Mouse (Mus musculus) liver, embryonic 11.5 days (tissue): ENCODE results near the gene Zfp740. TPM values are rescaled to one million over a fixed set of nuclear protein-coding genes. Genes with fewer than 3 reads are reported as not detected.

Experiments
- ATAC-seq: fragments of 200-750 bp; cut with Nextera tagmentation; replicated peaks from 2 replicates; pipeline ENCODE4 v1.8.0; 2017; ENCODE audit warnings: moderate number of reproducible peaks, mild to moderate bottlenecking, moderate TSS enrichment, moderate library complexity; ENCODE audit not compliant: low FRiP score
- DNase-seq: peaks from one replicate; pipeline ENCODE4 v3.0.0-alpha.2; 2017; ENCODE audit warnings: low spot score
- H3K27ac ChIP-seq: fragments of 300-500 bp; sonication (generic); 2 replicates; pipeline ENCODE4 v1.5.1; 2014; ENCODE audit warnings: mild to moderate bottlenecking, low read depth, low read length, control low read depth
- H3K27me3 ChIP-seq: fragments of 300-500 bp; sonication (generic); replicated peaks from 2 replicates; pipeline ENCODE4 v1.6.1; 2014; ENCODE audit warnings: low read length, mixed read lengths; ENCODE audit not compliant: control insufficient read depth, insufficient read depth
- H3K36me3 ChIP-seq: fragments of 300-500 bp; sonication (generic); 2 replicates; pipeline ENCODE4 v1.6.1; 2014; ENCODE audit warnings: mild to moderate bottlenecking, low read length, moderate library complexity, mixed read lengths; ENCODE audit not compliant: control insufficient read depth, insufficient read depth
- H3K4me1 ChIP-seq: fragments of 300-500 bp; sonication (generic); replicated peaks from 2 replicates; pipeline ENCODE4 v1.6.1; 2014; ENCODE audit warnings: low read length, mixed read lengths; ENCODE audit not compliant: control insufficient read depth, insufficient read depth
- H3K4me2 ChIP-seq: fragments of 300-500 bp; sonication (generic); 2 replicates; pipeline ENCODE4 v1.6.1; 2014; ENCODE audit warnings: mild to moderate bottlenecking, control low read depth, moderate library complexity
- H3K4me3 ChIP-seq: fragments of 300-500 bp; sonication (generic); 2 replicates; pipeline ENCODE4 v1.5.1; 2014; ENCODE audit warnings: low read depth, low read length, control low read depth
- H3K9ac ChIP-seq: fragments of 300-500 bp; sonication (generic); 2 replicates; pipeline ENCODE4 v1.6.1; 2014; ENCODE audit warnings: low read depth, low read length, control low read depth
- H3K9me3 ChIP-seq: fragments of 300-500 bp; sonication (generic); 2 replicates; pipeline ENCODE4 v1.6.1; 2016; ENCODE audit warnings: low read length, inconsistent platforms, mixed read lengths; ENCODE audit not compliant: control insufficient read depth
- WGBS: fragments of 180-500 bp; shearing (Covaris S2); extraction: QIAGEN DNeasy Blood & Tissue Kit; methylation state at CpG from one replicate; pipeline ENCODE4 v1.1.7; 2014; 5-methylcytosine and 5-hydroxymethylcytosine counted together
- polyA plus RNA-seq: library from polyadenylated mRNA; unstranded; fragments of >200 nt; fragmentation: Nextera tagmentation; extraction: Ambion mirVana; gene quantifications from 2 replicates; pipeline ENCODE4 v1.2.1, GENCODE M21; 2014

The Zfp740 gene
- polyA plus RNA-seq, 1 experiment from 2014 or later: 38.3 TPM

DNA sequence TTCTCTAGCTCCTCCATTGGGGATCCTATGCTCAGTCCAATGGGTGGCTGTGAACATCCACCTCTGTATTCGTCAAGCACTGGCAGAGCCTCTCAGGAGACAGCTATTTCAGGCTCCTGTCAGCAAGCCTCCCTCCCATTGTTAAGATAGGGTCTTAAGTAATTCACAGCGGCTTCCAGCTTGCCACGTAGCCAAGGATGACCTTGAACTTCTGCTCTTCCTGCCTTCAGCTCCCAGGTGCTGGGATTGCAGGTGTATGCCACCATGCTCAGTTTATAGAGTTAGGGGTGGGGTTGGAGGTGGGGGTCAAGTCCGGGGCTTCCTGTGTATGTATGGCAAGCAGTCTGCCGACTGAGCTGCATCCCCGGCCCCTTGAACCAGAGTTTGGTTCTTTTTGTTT lies 8.8 kb downstream of the Zfp740 start:
- Histone ChIP-seq H3K4me1 (peaks cover 11% of the 10 kb centered on the region), H3K9ac (no peak overlapping the region), H3K4me3 (no peak overlapping the region), H3K36me3 (peaks cover 49% of the 10 kb centered on the region), H3K27ac (no peak overlapping the region), H3K9me3 (no peaks in the 10 kb centered on the region), H3K27me3 (no peaks in the 10 kb centered on the region), H3K4me2 (no peak overlapping the region)
- WGBS: 84% methylated on average over 6 of the region's 6 CpGs
- no peak for DNase-seq
- ATAC-seq: no peak

GRCm38 (mm10) chr15:102214132-102214531 lies 11.1 kb downstream of the Zfp740 start:
- Histone ChIP-seq H3K27me3 (no peaks in the 10 kb centered on the region), H3K27ac (no peak overlapping the region), H3K4me2 (no peak overlapping the region), H3K9me3 (no peaks in the 10 kb centered on the region), H3K4me3 (no peak overlapping the region), H3K36me3 (peaks cover 37% of the 10 kb centered on the region), H3K9ac (no peak overlapping the region), H3K4me1 (no peaks in the 10 kb centered on the region)
- DNase-seq: no peak
- 57% methylated on average over 2 of the region's 2 CpGs for WGBS
- no peak for ATAC-seq

- no peak for ATAC-seq
- no peak overlapping the region for H3K4me2 ChIP-seq
- H3K36me3 ChIP-seq: peaks cover 31% of the 10 kb centered on the region
- no peaks in the 10 kb centered on the region for H3K9me3 ChIP-seq
- DNase-seq: no peak
- no peak overlapping the region for H3K4me3 ChIP-seq
- H3K27ac ChIP-seq: no peak overlapping the region
- H3K4me1 ChIP-seq: no peaks in the 10 kb centered on the region
- WGBS: 77% methylated on average over 6 of the region's 6 CpGs
- H3K27me3 ChIP-seq: no peaks in the 10 kb centered on the region
- no peak overlapping the region for H3K9ac ChIP-seq
These were observed 12.6 kb downstream of the Zfp740 start for GRCm38 (mm10) chr15:102215624-102216023.

DNA sequence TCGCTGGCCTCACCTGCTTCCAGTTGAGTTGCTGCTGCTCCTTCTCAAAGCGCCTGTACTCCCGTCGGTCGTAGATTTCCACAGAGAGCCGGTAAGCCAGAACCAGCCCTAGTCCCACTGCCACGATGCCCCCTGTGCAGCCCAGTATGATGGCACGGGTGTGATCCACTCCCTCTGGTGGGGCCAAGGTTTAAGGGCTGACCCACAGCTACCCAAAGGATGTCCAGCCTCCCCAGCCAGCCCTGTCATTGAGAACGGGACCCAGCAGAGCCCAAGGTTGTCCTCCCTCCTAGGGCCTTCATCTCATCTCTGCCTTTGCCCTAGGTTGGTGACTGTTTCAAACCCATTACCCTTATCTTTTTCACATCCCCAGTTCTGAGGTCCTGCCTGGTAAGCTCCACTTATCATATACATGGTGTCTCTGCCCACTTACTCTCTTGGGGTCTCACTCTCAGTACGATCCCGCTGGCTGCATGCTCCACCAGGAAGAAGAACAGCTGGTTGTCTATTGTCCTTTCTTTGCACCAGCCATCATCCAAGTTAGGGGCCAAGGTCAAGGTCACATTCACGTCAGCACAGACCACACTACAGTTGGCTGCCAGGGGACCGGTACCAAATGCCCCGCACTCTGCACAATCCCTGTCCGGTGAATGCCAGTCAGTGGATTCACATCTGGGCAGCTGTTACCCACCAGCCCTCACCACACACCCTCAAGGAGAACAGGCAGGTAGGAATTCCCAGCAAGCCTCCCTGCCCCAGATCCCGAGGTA lies 13.6 kb downstream of the Zfp740 start:
- no peak overlapping the region for H3K27ac ChIP-seq
- no peak overlapping the region for H3K4me3 ChIP-seq
- no peak overlapping the region for H3K4me2 ChIP-seq
- DNase-seq (no peak), ATAC-seq (no peak)
- H3K4me1 ChIP-seq: no peaks in the 10 kb centered on the region
- no peaks in the 10 kb centered on the region for H3K9me3 ChIP-seq
- no peak overlapping the region for H3K9ac ChIP-seq
- no peaks in the 10 kb centered on the region for H3K27me3 ChIP-seq
- H3K36me3 ChIP-seq: peaks cover 27% of the 10 kb centered on the region
- 84% methylated on average over 16 of the region's 16 CpGs for WGBS

- Histone ChIP-seq H3K4me2 (no peak overlapping the region), H3K36me3 (peaks cover 25% of the 10 kb centered on the region), H3K4me3 (no peak overlapping the region), H3K9ac (no peak overlapping the region), H3K4me1 (no peaks in the 10 kb centered on the region), H3K27ac (no peak overlapping the region), H3K9me3 (no peaks in the 10 kb centered on the region), H3K27me3 (peaks cover 5% of the 10 kb centered on the region; the same call in 1 of the 2 replicates)
- DNase-seq (no peak), ATAC-seq (no peak; the same call in 1 of the 2 replicates)
- WGBS: 86% methylated on average over 7 of the region's 7 CpGs
These were observed 14.3 kb downstream of the Zfp740 start for GRCm38 (mm10) chr15:102217325-102217724.

- H3K9ac ChIP-seq: no peak overlapping the region
- H3K27ac ChIP-seq: no peak overlapping the region
- WGBS: 68% methylated on average over 10 of the region's 10 CpGs
- no peaks in the 10 kb centered on the region for H3K36me3 ChIP-seq
- no peak overlapping the region for H3K4me3 ChIP-seq
- no peaks in the 10 kb centered on the region for H3K9me3 ChIP-seq
- no peak overlapping the region for H3K4me2 ChIP-seq
- H3K4me1 ChIP-seq: peaks cover 14% of the 10 kb centered on the region
- ATAC-seq: no peak
- peaks cover 21% of the 10 kb centered on the region for H3K27me3 ChIP-seq
- no peak for DNase-seq
These were observed 19.3 kb downstream of the Zfp740 start for GRCm38 (mm10) chr15:102222386-102222785.

- DNase-seq (peak; percentile 81), ATAC-seq (peak; percentile 80)
- WGBS: 4% methylated on average over 43 of the region's 43 CpGs
- peaks cover 21% of the 10 kb centered on the region for H3K27me3 ChIP-seq
- H3K4me2 ChIP-seq: peak overlapping the region; percentile 96
- H3K9me3 ChIP-seq: no peaks in the 10 kb centered on the region
- peaks cover 14% of the 10 kb centered on the region for H3K4me1 ChIP-seq
- H3K4me3 ChIP-seq: peak overlapping the region; percentile 47
- no peaks in the 10 kb centered on the region for H3K36me3 ChIP-seq
- H3K9ac ChIP-seq: 0 out of 2 replicates have a peak overlapping the region, but pooled peaks have one; percentile 20
- no peak overlapping the region for H3K27ac ChIP-seq
These were observed 21.3 kb downstream of the Zfp740 start for GRCm38 (mm10) chr15:102224186-102224991.

- 9% methylated on average over 21 of the region's 21 CpGs for WGBS
- Histone ChIP-seq H3K4me3 (peak overlapping the region; percentile 47), H3K27ac (peak overlapping the region; percentile 32; the same call in 1 of the 2 replicates), H3K36me3 (no peaks in the 10 kb centered on the region), H3K4me2 (peak overlapping the region; percentile 96), H3K9me3 (no peaks in the 10 kb centered on the region), H3K9ac (0 out of 2 replicates have a peak overlapping the region, but pooled peaks have one; percentile 20), H3K27me3 (peaks cover 21% of the 10 kb centered on the region), H3K4me1 (peaks cover 14% of the 10 kb centered on the region)
- ATAC-seq (peak; percentile 88), DNase-seq (no peak)
These were observed 22.1 kb downstream of the Zfp740 start for GRCm38 (mm10) chr15:102224992-102225617.
